Mouse (Mus musculus): ENCODE data around the gene Map3k5.

- TF ChIP-seq CTCF (IDR thresholded peaks at IDR 0.05; ENCODE audit: extremely low read depth, insufficient read length, insufficient replicate concordance, low read depth, low read length) (no peak), POLR2A (IDR thresholded peaks at IDR 0.05; ENCODE audit: low read depth, low read length) (no peak)
These were observed 8.3 kb downstream of the Map3k5 start for GRCm38 (mm10) chr10:19942621-19943020.
